Mouse (Mus musculus): ENCODE results near the gene Ncoa5. TPM values are rescaled to one million over a fixed set of nuclear protein-coding genes. Genes with fewer than 3 reads are reported as not detected.

The Ncoa5 gene
- polyA plus RNA-seq, 1 experiment from 2014 or later: 85.6 TPM

DNA sequence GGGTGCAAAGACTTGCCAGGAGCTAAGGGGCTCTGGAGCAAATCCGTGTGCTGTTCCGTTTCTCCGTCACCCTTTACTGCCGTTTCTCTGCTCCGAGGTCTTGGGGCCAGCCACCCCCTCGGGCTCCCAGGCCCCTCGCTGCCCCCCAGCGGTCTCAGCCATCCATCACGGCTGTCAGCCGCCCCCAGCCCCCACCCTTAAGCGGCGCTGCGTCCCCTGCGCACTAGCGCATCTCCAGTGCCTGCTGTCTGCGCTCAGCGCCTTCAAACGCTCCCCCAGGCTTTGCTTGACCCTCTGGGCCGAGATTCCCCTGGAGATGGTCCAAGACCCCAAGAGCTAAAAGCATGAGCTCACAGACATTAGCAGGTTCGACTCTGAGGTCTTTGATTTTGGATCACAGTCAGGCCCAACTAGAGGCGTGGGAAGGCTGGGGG lies 65.3 kb downstream of the Ncoa5 start:
- H3K4me2 ChIP-seq: peak overlapping the region; percentile 48; the same call in 1 of the 2 replicates
- peak; percentile 90 for DNase-seq (ENCODE audit: low spot score, missing footprints)
- peaks cover 29% of the 10 kb centered on the region for H3K4me1 ChIP-seq (ENCODE audit: control insufficient read depth, insufficient read depth, low read length)
- peak overlapping the region; percentile 34; the same call in 1 of the 2 replicates for H3K4me3 ChIP-seq (ENCODE audit: low read depth, low read length)
- H3K36me3 ChIP-seq (ENCODE audit: control insufficient read depth, insufficient read depth, low read length): no peaks in the 10 kb centered on the region
- no peak overlapping the region for H3K27ac ChIP-seq (ENCODE audit: low read depth, low read length)
- H3K9ac ChIP-seq (ENCODE audit: low read length): no peak overlapping the region
- ATAC-seq (ENCODE audit: low FRiP score): no peak
- peaks cover 67% of the 10 kb centered on the region for H3K27me3 ChIP-seq (ENCODE audit: control insufficient read depth, insufficient read depth, low read length)
- no peaks in the 10 kb centered on the region for H3K9me3 ChIP-seq (ENCODE audit: control insufficient read depth, low read length)
- WGBS: 2% methylated on average over 16 of the region's 21 CpGs

DNA sequence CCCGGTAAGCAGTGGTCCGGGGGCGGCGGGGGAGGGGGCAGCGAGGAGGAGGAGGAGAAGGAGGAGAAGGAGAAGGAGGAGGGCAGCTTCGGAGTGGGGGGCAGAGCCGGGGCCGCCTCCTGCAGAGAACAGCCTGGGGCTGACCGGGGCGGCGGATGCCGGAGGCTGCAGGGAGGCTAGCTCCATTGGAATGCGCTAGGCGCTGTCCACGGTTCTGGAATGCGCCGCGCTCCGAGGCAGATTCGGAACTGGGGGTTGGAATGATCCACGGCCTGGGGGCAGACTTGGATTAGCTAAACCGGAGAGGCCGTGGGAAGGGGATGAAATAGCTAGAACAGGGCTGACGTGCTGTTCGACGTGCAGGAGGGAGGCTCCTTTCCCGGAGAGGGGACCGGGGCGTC lies 66.2 kb downstream of the Ncoa5 start:
- Histone ChIP-seq H3K9ac (ENCODE audit: low read length) (no peak overlapping the region), H3K9me3 (ENCODE audit: control insufficient read depth, low read length) (no peaks in the 10 kb centered on the region), H3K4me3 (ENCODE audit: low read depth, low read length) (peak overlapping the region; percentile 34), H3K4me1 (ENCODE audit: control insufficient read depth, insufficient read depth, low read length) (peaks cover 31% of the 10 kb centered on the region), H3K36me3 (ENCODE audit: control insufficient read depth, insufficient read depth, low read length) (no peaks in the 10 kb centered on the region), H3K27ac (ENCODE audit: low read depth, low read length) (no peak overlapping the region), H3K27me3 (ENCODE audit: control insufficient read depth, insufficient read depth, low read length) (peaks cover 67% of the 10 kb centered on the region), H3K4me2 (peak overlapping the region; percentile 48)
- ATAC-seq (ENCODE audit: low FRiP score): peak; percentile 28; the same call in 1 of the 2 replicates
- DNase-seq (ENCODE audit: low spot score, missing footprints): peak; percentile 97
- under 1% methylated on average over 29 of the region's 29 CpGs for WGBS

GRCm38 (mm10) chr2:164967761-164968440 lies 66.8 kb downstream of the Ncoa5 start:
- Histone ChIP-seq H3K4me3 (ENCODE audit: low read depth, low read length) (peak overlapping the region; percentile 34), H3K27ac (ENCODE audit: low read depth, low read length) (no peak overlapping the region), H3K9me3 (ENCODE audit: control insufficient read depth, low read length) (no peaks in the 10 kb centered on the region), H3K4me2 (peak overlapping the region; percentile 48), H3K9ac (ENCODE audit: low read length) (no peak overlapping the region), H3K27me3 (ENCODE audit: control insufficient read depth, insufficient read depth, low read length) (peaks cover 67% of the 10 kb centered on the region), H3K4me1 (ENCODE audit: control insufficient read depth, insufficient read depth, low read length) (peaks cover 31% of the 10 kb centered on the region), H3K36me3 (ENCODE audit: control insufficient read depth, insufficient read depth, low read length) (no peaks in the 10 kb centered on the region)
- WGBS: 2% methylated on average over 64 of the region's 65 CpGs
- ATAC-seq (ENCODE audit: low FRiP score) (no peak; the same call in 1 of the 2 replicates), DNase-seq (ENCODE audit: low spot score, missing footprints) (peak; percentile 89)

- Histone ChIP-seq H3K4me3 (ENCODE audit: low read depth, low read length) (no peak overlapping the region), H3K9ac (ENCODE audit: low read length) (no peak overlapping the region), H3K27ac (ENCODE audit: low read depth, low read length) (no peak overlapping the region), H3K27me3 (ENCODE audit: control insufficient read depth, insufficient read depth, low read length) (peaks cover 64% of the 10 kb centered on the region), H3K4me2 (no peak overlapping the region), H3K4me1 (ENCODE audit: control insufficient read depth, insufficient read depth, low read length) (peaks cover 31% of the 10 kb centered on the region), H3K36me3 (ENCODE audit: control insufficient read depth, insufficient read depth, low read length) (no peaks in the 10 kb centered on the region), H3K9me3 (ENCODE audit: control insufficient read depth, low read length) (no peaks in the 10 kb centered on the region)
- no peak for DNase-seq (ENCODE audit: low spot score, missing footprints)
- no peak for ATAC-seq (ENCODE audit: low FRiP score)
- 6% methylated on average over 6 of the region's 6 CpGs for WGBS
Measured at GRCm38 (mm10) chr2:164967193-164967592, 67.5 kb downstream of the Ncoa5 start.

DNA sequence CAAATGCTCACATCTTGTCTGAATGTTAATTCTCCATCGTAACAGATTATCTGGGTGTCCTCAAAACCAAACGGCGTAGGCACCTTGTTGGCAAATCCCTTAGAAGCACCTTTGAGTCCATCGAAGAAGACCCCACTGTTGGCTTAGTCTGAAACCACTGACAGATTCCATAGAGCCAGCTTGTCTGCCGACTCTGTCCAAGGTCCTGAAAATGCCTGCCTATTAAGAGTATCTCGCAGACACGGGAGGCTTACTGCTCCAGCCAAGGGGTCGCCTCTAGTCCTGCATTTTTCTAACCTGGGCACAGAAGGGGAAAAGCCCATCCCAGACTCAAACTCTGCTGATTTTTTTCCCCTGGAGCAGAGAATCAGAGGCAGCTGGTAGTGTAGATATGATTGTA lies 68.3 kb downstream of the Ncoa5 start:
- Histone ChIP-seq H3K4me2 (no peak overlapping the region), H3K9me3 (ENCODE audit: control insufficient read depth, low read length) (no peaks in the 10 kb centered on the region), H3K4me1 (ENCODE audit: control insufficient read depth, insufficient read depth, low read length) (peaks cover 33% of the 10 kb centered on the region), H3K36me3 (ENCODE audit: control insufficient read depth, insufficient read depth, low read length) (no peaks in the 10 kb centered on the region), H3K27me3 (ENCODE audit: control insufficient read depth, insufficient read depth, low read length) (peaks cover 56% of the 10 kb centered on the region), H3K27ac (ENCODE audit: low read depth, low read length) (no peak overlapping the region), H3K9ac (ENCODE audit: low read length) (no peak overlapping the region), H3K4me3 (ENCODE audit: low read depth, low read length) (no peak overlapping the region)
- DNase-seq (ENCODE audit: low spot score, missing footprints) (peak; percentile 92), ATAC-seq (ENCODE audit: low FRiP score) (no peak)
- 18% methylated on average over 8 of the region's 8 CpGs for WGBS

DNA sequence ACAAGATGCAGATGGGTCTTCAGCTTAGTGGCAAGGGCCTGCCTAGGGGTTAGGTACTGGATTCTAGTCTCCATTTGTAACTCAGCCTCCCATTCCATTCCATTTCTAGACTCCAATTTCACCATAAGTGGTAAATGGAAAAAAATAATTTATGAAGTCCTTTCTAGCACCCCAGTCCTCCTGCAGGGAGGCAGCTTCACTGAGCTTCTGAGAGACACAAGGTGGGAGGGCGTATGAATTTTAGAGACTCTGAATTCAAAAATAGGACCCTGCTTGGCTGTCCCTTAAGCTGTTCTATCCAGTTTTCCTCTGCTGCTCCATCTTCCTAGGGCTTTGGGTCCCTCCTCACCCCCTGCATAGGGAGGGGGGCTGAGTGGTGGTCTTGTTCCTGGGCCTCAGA lies 69.7 kb downstream of the Ncoa5 start:
- no peak overlapping the region for H3K9ac ChIP-seq (ENCODE audit: low read length)

DNA sequence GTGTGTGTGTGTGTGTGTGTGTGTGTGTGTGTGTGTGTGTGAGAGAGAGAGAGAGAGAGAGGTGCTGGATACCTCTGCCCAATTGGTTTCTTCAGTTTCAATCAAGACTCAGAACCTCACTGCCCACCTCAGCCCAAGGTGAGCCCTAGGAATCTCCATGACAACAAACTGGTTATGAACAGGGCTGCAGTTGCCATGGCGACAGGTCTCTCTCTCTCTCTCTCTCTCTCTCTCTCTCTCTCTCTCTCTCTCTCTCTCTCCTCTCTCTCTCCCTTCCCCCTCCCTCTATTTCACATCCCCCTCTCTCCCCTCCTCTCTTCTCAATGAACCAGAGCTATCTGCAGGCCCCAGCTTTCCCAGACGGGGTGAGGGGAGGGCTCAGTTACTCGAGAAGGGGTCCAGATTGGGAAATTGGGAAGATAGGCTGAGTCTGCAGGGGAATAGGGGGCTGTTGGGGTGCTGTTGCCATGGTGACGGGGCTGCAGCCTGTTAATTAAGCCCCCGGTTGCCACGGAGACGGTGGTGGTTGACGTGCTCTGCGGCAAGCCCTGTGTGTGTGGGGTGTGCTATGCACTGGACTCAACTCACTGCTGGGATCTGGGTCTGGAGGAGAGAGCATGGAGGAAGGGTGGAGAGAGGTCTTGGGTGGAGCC lies 70.3 kb downstream of the Ncoa5 start:
- peak overlapping the region; percentile 15; the same call in 1 of the 2 replicates for H3K4me2 ChIP-seq
- no peak overlapping the region; the same call in 1 of the 2 replicates for H3K27ac ChIP-seq (ENCODE audit: low read depth, low read length)
- no peaks in the 10 kb centered on the region for H3K9me3 ChIP-seq (ENCODE audit: control insufficient read depth, low read length)
- H3K36me3 ChIP-seq (ENCODE audit: control insufficient read depth, insufficient read depth, low read length): no peaks in the 10 kb centered on the region
- H3K27me3 ChIP-seq (ENCODE audit: control insufficient read depth, insufficient read depth, low read length): peaks cover 37% of the 10 kb centered on the region
- DNase-seq (ENCODE audit: low spot score, missing footprints): peak; percentile 93
- ATAC-seq (ENCODE audit: low FRiP score): peak; percentile 55
- no peak overlapping the region for H3K9ac ChIP-seq (ENCODE audit: low read length)
- no peak overlapping the region for H3K4me3 ChIP-seq (ENCODE audit: low read depth, low read length)
- H3K4me1 ChIP-seq (ENCODE audit: control insufficient read depth, insufficient read depth, low read length): peaks cover 30% of the 10 kb centered on the region
- 18% methylated on average over 9 of the region's 9 CpGs for WGBS

More for the DNA sequence above, 69.7 kb downstream of the Ncoa5 start:
- Histone ChIP-seq H3K9me3 (ENCODE audit: control insufficient read depth, low read length) (no peaks in the 10 kb centered on the region), H3K4me3 (ENCODE audit: low read depth, low read length) (no peak overlapping the region), H3K36me3 (ENCODE audit: control insufficient read depth, insufficient read depth, low read length) (no peaks in the 10 kb centered on the region), H3K4me2 (peak overlapping the region; percentile 15; the same call in 1 of the 2 replicates), H3K27ac (ENCODE audit: low read depth, low read length) (no peak overlapping the region), H3K27me3 (ENCODE audit: control insufficient read depth, insufficient read depth, low read length) (peaks cover 43% of the 10 kb centered on the region), H3K4me1 (ENCODE audit: control insufficient read depth, insufficient read depth, low read length) (peaks cover 30% of the 10 kb centered on the region)
- ATAC-seq (ENCODE audit: low FRiP score) (no peak), DNase-seq (ENCODE audit: low spot score, missing footprints) (no peak)
- WGBS: 89% methylated on average over 1 of the region's 1 CpGs

- Histone ChIP-seq H3K27ac (ENCODE audit: low read depth, low read length) (no peak overlapping the region), H3K9me3 (ENCODE audit: control insufficient read depth, low read length) (no peaks in the 10 kb centered on the region), H3K9ac (ENCODE audit: low read length) (no peak overlapping the region), H3K27me3 (ENCODE audit: control insufficient read depth, insufficient read depth, low read length) (peaks cover 16% of the 10 kb centered on the region), H3K4me2 (no peak overlapping the region), H3K4me3 (ENCODE audit: low read depth, low read length) (no peak overlapping the region), H3K4me1 (ENCODE audit: control insufficient read depth, insufficient read depth, low read length) (peaks cover 20% of the 10 kb centered on the region), H3K36me3 (ENCODE audit: control insufficient read depth, insufficient read depth, low read length) (no peaks in the 10 kb centered on the region)
- ATAC-seq (ENCODE audit: low FRiP score): no peak
- 54% methylated on average over 7 of the region's 7 CpGs for WGBS
- DNase-seq (ENCODE audit: low spot score, missing footprints): no peak
Measured at GRCm38 (mm10) chr2:164962183-164962580, 72.5 kb downstream of the Ncoa5 start.
